Mouse (Mus musculus): ENCODE results near the gene Casp6.

The Casp6 gene

GRCm38 (mm10) chr3:129918434-129918833, 17.2 kb downstream of the Casp6 start:
- DNase-seq (ENCODE audit: low spot score in 2 of 2) = peak; percentile 78 to 84

- no peak for DNase-seq (ENCODE audit: low spot score in 2 of 2)
Measured at GRCm38 (mm10) chr3:129923581-129923980, 22.4 kb downstream of the Casp6 start.

GRCm38 (mm10) chr3:129925861-129926260, 24.6 kb downstream of the Casp6 start:
- no peak for DNase-seq (ENCODE audit: low spot score in 2 of 2)

- DNase-seq (ENCODE audit: low spot score in 2 of 2) = no peak
Measured at GRCm38 (mm10) chr3:129930213-129930778, 29.1 kb downstream of the Casp6 start.

GRCm38 (mm10) chr3:129932443-129932842, 31.2 kb downstream of the Casp6 start:
- DNase-seq (ENCODE audit: low spot score in 2 of 2) = peak in 1 of 2 experiments; percentile 31

GRCm38 (mm10) chr3:129936561-129936960, 35.3 kb downstream of the Casp6 start:
- no peak for DNase-seq (ENCODE audit: low spot score in 2 of 2)

GRCm38 (mm10) chr3:129937848-129938247, 36.6 kb downstream of the Casp6 start:
- no peak for DNase-seq (ENCODE audit: low spot score in 2 of 2)

GRCm38 (mm10) chr3:129939058-129939457, 37.8 kb downstream of the Casp6 start:
- no peak for DNase-seq (ENCODE audit: low spot score in 2 of 2)

GRCm38 (mm10) chr3:129940780-129941179, 39.6 kb downstream of the Casp6 start:
- no peak for DNase-seq (ENCODE audit: low spot score in 2 of 2)

- no peak for DNase-seq (ENCODE audit: low spot score in 2 of 2)
Measured at GRCm38 (mm10) chr3:129941291-129941690, 40.1 kb downstream of the Casp6 start.

GRCm38 (mm10) chr3:129943813-129944212, 42.6 kb downstream of the Casp6 start:
- DNase-seq (ENCODE audit: low spot score in 2 of 2) = no peak

- DNase-seq (ENCODE audit: low spot score in 2 of 2) = no peak
Measured at GRCm38 (mm10) chr3:129946217-129946914, 45.1 kb downstream of the Casp6 start.

GRCm38 (mm10) chr3:129948359-129948758, 47.1 kb downstream of the Casp6 start:
- peak; percentile 29 to 34 for DNase-seq (ENCODE audit: low spot score in 2 of 2)

- DNase-seq (ENCODE audit: low spot score in 2 of 2) = no peak
Measured at GRCm38 (mm10) chr3:129949158-129949773, 48.0 kb downstream of the Casp6 start.

GRCm38 (mm10) chr3:129953296-129953695, 52.1 kb downstream of the Casp6 start:
- no peak for DNase-seq (ENCODE audit: low spot score in 2 of 2)

- no peak for DNase-seq (ENCODE audit: low spot score in 2 of 2)
Measured at GRCm38 (mm10) chr3:129962533-129962932, 61.3 kb downstream of the Casp6 start.

Measured in right cerebral cortex, postnatal 10 days (tissue).